Comparison of ENCODE assay signal across 20 mouse cellular contexts in the genomic region with DNA sequence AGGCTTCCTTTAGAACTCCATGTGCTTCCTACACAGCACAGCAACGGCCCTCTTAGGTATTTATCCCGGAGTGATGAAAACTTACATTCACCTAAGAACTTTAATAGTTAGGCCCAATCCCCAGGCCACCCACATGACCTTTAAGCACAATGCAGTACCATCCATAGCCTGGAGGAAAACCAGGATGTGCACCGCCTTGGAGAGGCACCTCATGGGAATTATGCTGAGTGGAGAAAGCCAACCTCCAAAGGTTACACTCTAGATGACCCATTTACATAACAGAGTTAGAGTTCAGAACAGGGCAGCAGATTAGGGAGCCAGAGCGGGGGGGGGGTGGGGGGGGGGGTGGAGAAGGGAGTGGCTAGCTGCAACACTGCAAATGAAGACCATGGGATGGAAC. TPM values are rescaled to one million over a fixed set of nuclear protein-coding genes. Genes with fewer than 3 reads are reported as not detected.
A peak's percentile ranks its signal among the peaks of the same experiment; 100 is the strongest.
DNase-seq lines count a peak whose midpoint lies in the region; TF ChIP-seq lines count a peak whose summit lies in the region.
"Had no signal": no experiment of that assay in that cellular context is flagged by ENCODE, and none has a peak within 500 bp of the region (broad histone marks: within the 10 kb centered on the region; RNA-seq: fewer than 3 reads in every experiment).

No protein-coding gene starts in this region.

- H3K27ac ChIP-seq in kidney, adult 2 months (ENCODE audit: insufficient read depth, low read depth, low read length) = no peak overlapping the region
- H3K27ac ChIP-seq: forebrain, embryonic 10.5 days; hindbrain, embryonic 12.5 days; liver, embryonic 13.5 days had no signal

- WGBS in kidney, adult 2 months = 54% methylated on average over 4 of the region's 4 CpGs

- TF ChIP-seq POLR2A in kidney, adult 2 months (IDR thresholded peaks at IDR 0.05; ENCODE audit: low read depth, low read length) = no peak

- peaks cover 8% of the 10 kb centered on the region; the same call in 1 of the 2 replicates for H3K4me1 ChIP-seq in kidney, adult 2 months (ENCODE audit: control insufficient read depth, insufficient read depth, low read length)

- H3K36me3 ChIP-seq in kidney, adult 2 months (ENCODE audit: control insufficient read depth, insufficient read depth, low read length) = no peaks in the 10 kb centered on the region; the same call in 1 of the 2 replicates

- H3K4me3 ChIP-seq in kidney, adult 2 months (ENCODE audit: insufficient read depth, low read depth, low read length) = no peak overlapping the region
- H3K4me3 ChIP-seq: forebrain, embryonic 10.5 days; hindbrain, embryonic 12.5 days; liver, embryonic 13.5 days had no signal

- no peak for TF ChIP-seq CTCF in kidney, adult 2 months (conservative IDR thresholded peaks at IDR 0.05; ENCODE audit: insufficient read depth, insufficient read length, low read depth, low read length)

- peak; percentile 86 for DNase-seq in heart, adult 11 months
- DNase-seq in heart, postnatal 4 days = no peak
- DNase-seq in kidney, adult 2 months = peak; percentile 37
- no peak for DNase-seq in kidney, postnatal 10 days
- DNase-seq in ZHBTc4 (ENCODE audit: low read depth, low spot score) = peak; percentile 83
- peak; percentile 68 for DNase-seq in yolk sac, embryonic 10.5 days (ENCODE audit: low spot score)
- DNase-seq in adrenal gland, postnatal 25 days = no peak
- DNase-seq: adrenal gland, postnatal 10 days; cerebellum, postnatal 14 days; gastrocnemius, postnatal 10 days; heart, adult 18-20 months; kidney, adult 18-20 months; kidney, postnatal 4 days; liver, embryonic 13.5 days; lung, embryonic 14.5 days; lung, postnatal 36 days; spleen, adult 18-20 months; thymus, postnatal 25 days had no signal

- H3K27me3 ChIP-seq in kidney, adult 2 months (replicated peaks; ENCODE audit: control insufficient read depth, insufficient read depth, low read length) = no peaks in the 10 kb centered on the region
- H3K27me3 ChIP-seq: hindbrain, embryonic 12.5 days; liver, embryonic 13.5 days had no signal

RNA-seq across cellular contexts. Expression of gene Nek9, which starts 3.1 kb away (rescaled TPM):
- total RNA-seq in heart, postnatal 4 days (2021) = 10 to 100 TPM; 68.4 to 73.6 TPM
- 24.9 and 27.8 TPM in 2 replicates for polyA plus RNA-seq in kidney, adult 2 months (2012; rRNA removed)
- total RNA-seq in adrenal gland, postnatal 25 days (2021) = 75.7 and 94.0 TPM in 2 replicates

RNA-seq across cellular contexts. Expression of gene Tmed10, which starts 32.3 kb away (rescaled TPM):
- total RNA-seq in heart, postnatal 4 days (2021) = 100 to 1,000 TPM; 195 to 196 TPM
- 144 and 190 TPM in 2 replicates for polyA plus RNA-seq in kidney, adult 2 months (2012; rRNA removed)
- total RNA-seq in adrenal gland, postnatal 25 days (2021) = 287 and 302 TPM in 2 replicates

RNA-seq across cellular contexts. Expression of gene Zc2hc1c, which starts 53.9 kb away (rescaled TPM):
- 1 to 10 TPM in 1 of 2 experiments, under 1 TPM in 1; 0.98 to 1.2 TPM for total RNA-seq in heart, postnatal 4 days (2021)
- 2.8 and 3.2 TPM in 2 replicates for polyA plus RNA-seq in kidney, adult 2 months (2012; rRNA removed)
- 1.8 and 1.9 TPM in 2 replicates for total RNA-seq in adrenal gland, postnatal 25 days (2021)

RNA-seq across cellular contexts. Expression of gene Acyp1, which starts 54.1 kb away (rescaled TPM):
- total RNA-seq in heart, postnatal 4 days (2021) = 10 to 100 TPM; 20.9 to 24.0 TPM
- 9.6 and 19.1 TPM in 2 replicates for polyA plus RNA-seq in kidney, adult 2 months (2012; rRNA removed)
- total RNA-seq in adrenal gland, postnatal 25 days (2021) = 30.2 and 42.2 TPM in 2 replicates

Comparison
In these comparisons a context has a peak if more than half of its experiments do, and no peak if none do; other contexts are left out.
1. DNase-seq: peak in heart, adult 11 months (single experiment), kidney, adult 2 months (single experiment), ZHBTc4 (single experiment) and yolk sac, embryonic 10.5 days (single experiment); none in heart, postnatal 4 days (single experiment), kidney, postnatal 10 days (single experiment) and adrenal gland, postnatal 25 days (single experiment).